Mouse (Mus musculus): ENCODE results near the gene E2f4. TPM values are rescaled to one million over a fixed set of nuclear protein-coding genes. Genes with fewer than 3 reads are reported as not detected.

Gene E2f4
- polyA plus RNA-seq, 1 experiment from 2014 or later, result 76.8 TPM

DNA sequence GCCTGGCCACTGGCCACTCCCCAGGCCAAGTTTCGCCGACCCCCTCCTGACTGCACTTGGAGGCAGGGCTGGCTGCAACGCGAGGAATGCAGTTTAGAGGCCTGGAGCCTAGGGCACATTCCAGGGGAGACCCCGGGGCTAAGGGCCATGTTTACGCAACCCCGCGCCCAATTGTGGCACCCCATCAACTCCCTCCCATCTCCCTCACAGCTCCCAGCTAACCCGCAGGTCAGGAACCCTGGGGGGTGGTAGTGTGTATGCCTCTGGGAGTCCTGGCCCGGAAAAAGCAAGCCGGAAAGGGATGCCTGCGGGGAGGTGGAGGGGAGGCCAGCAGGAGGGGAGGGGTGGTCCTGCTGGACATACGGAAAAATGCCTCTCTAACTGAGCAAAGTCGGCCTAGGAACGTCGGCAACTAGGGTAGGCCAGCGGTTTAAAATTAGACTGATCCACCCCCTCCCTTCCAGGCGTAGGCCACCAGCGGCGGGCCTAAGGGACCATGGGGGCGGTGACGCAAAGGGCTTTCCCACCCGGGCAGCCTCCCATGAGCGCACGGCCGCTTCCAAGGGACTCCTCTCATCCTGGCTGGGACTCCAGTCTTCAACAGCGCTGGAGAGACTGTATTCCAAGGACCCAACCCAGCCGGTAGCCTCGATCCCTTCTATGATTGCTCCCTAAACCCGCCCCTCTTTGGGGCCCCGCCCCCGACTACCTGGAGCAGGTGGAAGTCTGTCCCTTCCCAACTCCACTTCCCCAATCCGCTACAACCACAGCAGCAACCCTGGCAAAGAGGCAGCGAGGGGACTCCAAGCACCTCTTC is 49.4 kb downstream of the E2f4 start:
- peaks cover 25% of the 10 kb centered on the region for H3K27me3 ChIP-seq
- 0 out of 2 replicates have a peak overlapping the region, but pooled peaks have one; percentile 49 for H3K27ac ChIP-seq (replicated peaks)
- peak; percentile 24 for ATAC-seq (ENCODE audit: low FRiP score, low read depth)
- peaks cover 41% of the 10 kb centered on the region for H3K4me1 ChIP-seq
- H3K36me3 ChIP-seq, result no peaks in the 10 kb centered on the region
- peak overlapping the region; percentile 57 for H3K4me3 ChIP-seq
- peak overlapping the region; percentile 89 for H3K4me2 ChIP-seq (replicated peaks)
- H3K9me3 ChIP-seq, result no peaks in the 10 kb centered on the region
- peak overlapping the region; percentile 58 for H3K9ac ChIP-seq (replicated peaks)
- WGBS, result 2% methylated on average over 34 of the region's 34 CpGs

DNA sequence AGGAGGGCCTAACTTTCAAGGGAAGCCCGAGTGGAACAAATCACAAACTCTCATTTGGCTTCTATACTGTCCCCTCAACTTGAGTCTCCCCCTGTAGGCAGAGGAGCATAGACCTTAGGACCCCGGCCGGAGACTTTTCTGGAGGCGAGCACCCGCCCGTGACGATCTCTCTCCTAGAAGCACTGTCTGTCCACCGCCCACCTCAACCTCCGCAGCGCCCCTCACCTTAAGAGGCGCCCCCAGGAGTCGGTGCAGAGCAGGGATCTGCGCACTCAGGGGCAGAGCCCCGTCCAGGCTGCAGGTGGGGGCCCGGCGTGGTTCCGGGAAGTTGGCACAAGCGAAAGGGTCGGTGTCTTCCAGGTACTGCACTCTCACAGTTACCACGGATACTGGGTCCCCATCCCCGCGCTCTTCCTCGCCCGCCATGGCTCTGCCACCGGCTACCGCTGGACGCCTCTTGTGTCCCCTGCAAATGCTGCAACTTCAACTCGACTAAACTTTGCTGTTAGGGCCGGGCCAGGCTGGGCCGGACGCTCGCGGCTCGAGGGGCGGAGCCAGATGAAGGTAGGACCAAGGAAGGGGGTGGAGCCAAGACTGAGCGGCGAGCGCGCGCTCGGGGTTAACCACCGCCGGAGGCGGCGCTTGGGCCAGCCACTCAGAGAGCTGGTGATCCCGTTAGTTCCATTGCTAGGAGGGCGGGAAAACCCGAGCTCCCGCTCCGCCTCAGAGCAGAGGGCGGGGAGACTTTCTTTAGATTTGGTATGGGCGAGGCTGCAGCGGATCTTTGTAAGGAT is 50.2 kb downstream of the E2f4 start, which contains the start of gene Fhod1:
TSS of gene Fhod1 (minus strand) at position 526 of the 794 bp plus-strand sequence.
- ATAC-seq (ENCODE audit: low FRiP score, low read depth), result peak; percentile 87
- peaks cover 41% of the 10 kb centered on the region for H3K4me1 ChIP-seq
- under 1% methylated on average over 53 of the region's 53 CpGs for WGBS

DNA sequence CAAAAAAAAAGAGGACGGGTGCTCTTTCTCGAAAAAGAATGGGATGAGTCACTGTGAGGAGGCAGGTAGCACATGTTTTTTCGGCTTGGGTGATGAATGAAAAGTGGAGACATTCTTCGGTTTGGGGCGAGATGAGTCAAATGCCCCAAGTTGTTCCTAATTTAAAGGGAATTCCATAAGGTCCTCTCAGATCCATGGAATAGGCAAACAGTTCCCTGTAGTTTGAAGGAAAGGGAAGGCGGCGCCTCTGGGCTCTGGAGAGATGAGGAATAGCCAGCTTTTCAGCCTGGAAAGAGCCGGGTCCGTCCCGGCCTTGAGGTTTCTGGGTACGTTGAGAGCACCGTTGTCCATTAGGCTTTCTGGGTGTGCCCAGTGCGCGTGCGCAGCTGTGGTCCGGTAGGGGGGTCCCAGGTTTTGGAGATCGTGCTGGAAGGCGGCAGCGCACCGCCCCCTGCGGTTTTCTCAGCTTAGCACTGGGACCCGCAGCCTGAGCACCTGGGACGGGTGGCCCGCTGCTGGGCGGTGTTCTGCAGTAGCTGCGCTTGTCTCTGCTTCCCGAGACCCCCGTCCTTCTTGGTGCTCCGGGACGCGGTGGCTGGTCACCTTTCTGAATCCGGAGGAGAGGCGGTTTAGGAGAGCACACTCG is 51.1 kb downstream of the E2f4 start, which contains the start of gene Slc9a5:
TSS of gene Slc9a5 (plus strand) at position 394 of the 646 bp plus-strand sequence.
- peaks cover 41% of the 10 kb centered on the region for H3K4me1 ChIP-seq
- ATAC-seq (ENCODE audit: low FRiP score, low read depth), result peak; percentile 38
- H3K9me3 ChIP-seq, result no peaks in the 10 kb centered on the region
- H3K4me3 ChIP-seq, result peak within 1 kb of the TSS; percentile 57
- H3K4me2 ChIP-seq (replicated peaks), result peak within 1 kb of the TSS; percentile 89
- peaks cover 25% of the 10 kb centered on the region for H3K27me3 ChIP-seq
- under 1% methylated on average over 34 of the region's 34 CpGs for WGBS
- H3K9ac ChIP-seq (replicated peaks), result peak within 1 kb of the TSS; percentile 70
- H3K27ac ChIP-seq (replicated peaks), result peak within 1 kb of the TSS; percentile 65
- no peaks in the 10 kb centered on the region for H3K36me3 ChIP-seq

More for the DNA sequence above, 50.2 kb downstream of the E2f4 start, which contains the start of gene Fhod1:
- Histone ChIP-seq H3K4me2 (replicated peaks) (peak within 1 kb of the TSS; percentile 89), H3K27ac (replicated peaks) (peak within 1 kb of the TSS; percentile 65), H3K9me3 (no peaks in the 10 kb centered on the region), H3K36me3 (no peaks in the 10 kb centered on the region), H3K4me3 (peak within 1 kb of the TSS; percentile 57), H3K9ac (replicated peaks) (peak within 1 kb of the TSS; percentile 70), H3K27me3 (peaks cover 25% of the 10 kb centered on the region)

DNA sequence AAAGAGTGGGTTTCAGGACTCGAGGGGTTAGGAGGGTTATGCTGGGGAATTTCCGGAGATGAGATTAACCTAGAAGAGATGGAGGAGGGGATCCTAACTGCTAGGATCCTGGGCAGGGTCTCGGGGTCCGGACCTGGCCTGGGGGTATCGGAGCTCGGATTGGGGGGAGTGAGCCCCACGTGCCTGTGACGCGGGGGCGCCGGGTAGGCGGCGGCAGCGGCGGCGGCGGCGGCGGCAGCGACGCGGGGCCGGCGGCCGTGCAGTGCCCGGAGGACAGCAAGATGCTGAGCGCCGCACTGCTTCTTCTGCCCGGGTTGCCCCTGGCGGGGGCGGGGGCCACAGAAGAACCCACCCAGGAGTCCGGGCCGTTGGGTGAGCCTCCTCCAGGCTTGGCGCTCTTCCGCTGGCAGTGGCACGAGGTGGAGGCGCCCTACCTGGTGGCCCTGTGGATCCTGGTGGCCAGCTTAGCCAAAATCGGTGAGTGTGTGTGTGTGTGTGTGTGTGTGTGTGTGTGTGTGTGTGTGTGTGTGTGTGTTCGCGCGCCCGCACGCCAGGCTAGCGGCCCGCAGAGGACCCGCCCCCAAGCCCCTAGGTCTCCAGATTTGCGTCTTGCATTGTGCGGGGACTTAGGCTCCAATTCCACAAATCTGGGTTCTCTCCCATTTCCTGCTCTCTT is 51.8 kb downstream of the E2f4 start:
- Histone ChIP-seq H3K36me3 (no peaks in the 10 kb centered on the region), H3K4me3 (peak overlapping the region; percentile 57), H3K27me3 (peaks cover 25% of the 10 kb centered on the region), H3K9ac (replicated peaks) (peak overlapping the region; percentile 70), H3K9me3 (no peaks in the 10 kb centered on the region), H3K4me1 (peaks cover 41% of the 10 kb centered on the region), H3K4me2 (replicated peaks) (peak overlapping the region; percentile 89), H3K27ac (replicated peaks) (peak overlapping the region; percentile 65)
- ATAC-seq (ENCODE audit: low FRiP score, low read depth), result peak; percentile 25
- 1% methylated on average over 30 of the region's 48 CpGs for WGBS

DNA sequence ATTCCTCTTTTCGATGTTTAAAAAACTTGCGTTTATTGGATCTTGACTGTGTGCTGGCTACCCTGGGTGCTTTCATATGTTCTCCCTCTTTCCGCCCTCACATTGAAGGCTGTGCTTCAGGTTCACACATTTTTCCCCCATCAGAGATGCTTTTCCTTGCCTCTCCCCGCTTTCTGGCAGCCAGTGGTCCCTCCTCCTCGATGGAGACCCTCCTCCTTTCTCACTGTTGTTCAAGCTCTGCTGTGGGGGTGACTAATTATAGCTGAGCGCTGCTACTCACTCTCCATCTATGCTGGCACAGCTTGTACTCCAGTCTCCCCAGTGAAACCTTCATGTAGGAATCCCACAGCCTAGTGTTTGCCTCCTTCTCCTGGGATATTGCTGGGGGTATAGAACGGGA is 52.7 kb downstream of the E2f4 start:
- WGBS, result 50% methylated on average over 7 of the region's 7 CpGs
- H3K36me3 ChIP-seq, result no peaks in the 10 kb centered on the region
- H3K4me1 ChIP-seq, result peaks cover 41% of the 10 kb centered on the region
- ATAC-seq (ENCODE audit: low FRiP score, low read depth), result no peak
- H3K27me3 ChIP-seq, result peaks cover 25% of the 10 kb centered on the region
- H3K27ac ChIP-seq (replicated peaks), result no peak overlapping the region
- no peak overlapping the region for H3K9ac ChIP-seq (replicated peaks)
- peak overlapping the region; percentile 57 for H3K4me3 ChIP-seq
- peak overlapping the region; percentile 89 for H3K4me2 ChIP-seq (replicated peaks)
- H3K9me3 ChIP-seq, result no peaks in the 10 kb centered on the region

DNA sequence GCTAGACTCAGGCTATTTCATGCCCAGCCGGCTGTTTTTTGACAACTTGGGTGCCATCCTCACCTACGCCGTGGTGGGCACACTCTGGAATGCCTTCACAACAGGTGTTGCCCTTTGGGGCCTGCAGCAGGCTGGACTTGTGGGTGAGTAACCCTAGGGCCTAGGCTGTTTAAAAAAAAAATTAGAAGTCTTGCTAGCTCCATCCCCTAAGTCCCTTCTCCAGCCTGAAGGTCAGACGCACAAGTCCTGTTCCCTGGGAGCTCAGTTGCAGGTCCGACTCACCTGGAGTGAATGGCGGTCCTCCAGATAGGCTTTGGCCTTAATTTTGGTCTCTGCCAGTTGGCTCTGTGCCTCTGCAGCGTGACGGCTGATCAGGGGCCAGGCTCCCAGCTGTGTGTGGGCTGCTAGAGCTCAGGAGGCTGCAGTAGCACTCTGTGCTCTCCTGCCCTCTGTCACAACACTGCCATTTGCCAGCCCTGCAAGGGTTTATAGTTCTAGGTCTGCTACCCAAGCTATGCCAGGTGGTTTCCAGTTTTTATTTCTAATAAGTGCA is 56.2 kb downstream of the E2f4 start:
- H3K36me3 ChIP-seq, result peaks cover 3% of the 10 kb centered on the region; the same call in 1 of the 2 replicates
- H3K9me3 ChIP-seq, result no peaks in the 10 kb centered on the region
- ATAC-seq (ENCODE audit: low FRiP score, low read depth), result no peak
- H3K4me3 ChIP-seq, result no peak overlapping the region
- peaks cover 9% of the 10 kb centered on the region for H3K27me3 ChIP-seq
- no peak overlapping the region for H3K27ac ChIP-seq (replicated peaks)
- peaks cover 16% of the 10 kb centered on the region for H3K4me1 ChIP-seq
- no peak overlapping the region for H3K4me2 ChIP-seq (replicated peaks)
- no peak overlapping the region for H3K9ac ChIP-seq (replicated peaks)
- 80% methylated on average over 8 of the region's 8 CpGs for WGBS

DNA sequence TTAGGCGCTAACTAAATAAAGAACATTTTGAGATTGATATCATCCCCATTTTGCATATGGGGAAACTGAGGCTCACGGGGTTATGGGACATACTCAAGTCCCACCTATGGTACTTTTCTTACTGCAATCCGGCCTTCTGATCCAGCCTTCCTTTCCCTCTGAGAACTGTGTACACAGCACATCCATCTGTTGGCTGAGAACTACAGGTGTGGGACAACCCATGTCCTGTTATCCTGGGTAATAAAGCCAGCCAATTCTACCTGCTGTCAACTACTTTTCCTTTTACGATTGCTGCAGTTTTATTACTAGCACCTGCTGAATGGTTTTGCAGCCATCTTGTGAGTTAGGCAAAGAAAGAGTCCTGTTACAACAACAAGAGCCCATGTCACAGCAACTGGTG is 57.1 kb downstream of the E2f4 start:
- no peak overlapping the region for H3K9ac ChIP-seq (replicated peaks)
- H3K27me3 ChIP-seq, result peaks cover 9% of the 10 kb centered on the region
- peaks cover 3% of the 10 kb centered on the region; the same call in 1 of the 2 replicates for H3K36me3 ChIP-seq
- H3K4me3 ChIP-seq, result no peak overlapping the region
- H3K4me2 ChIP-seq (replicated peaks), result no peak overlapping the region
- WGBS, result 89% methylated on average over 4 of the region's 4 CpGs
- no peak for ATAC-seq (ENCODE audit: low FRiP score, low read depth)
- peaks cover 12% of the 10 kb centered on the region for H3K4me1 ChIP-seq
- no peak overlapping the region for H3K27ac ChIP-seq (replicated peaks)
- H3K9me3 ChIP-seq, result no peaks in the 10 kb centered on the region

MicroRNAs within 50 kb of the gene (microRNA counts, 519-probe panel; counts per million panel counts)
- 3,332 counts per million, percentile 15 among the panel's probes with 10 or more counts for microRNA mmu-miR-328

Small RNA genes within 50 kb of the gene (microRNA-seq; reads per million reads assigned to microRNA genes)
- gene Gm27320 (not detected), gene Mir328 (386 reads per million, percentile 67 among the genes with 10 or more reads in this experiment)

Other genes starting within 250 kb of the E2f4 start
- not detected in 2 replicates for gene Ces3a, start 249.1 kb upstream of the E2f4 start, polyA plus RNA-seq (2016; fragmentation: Nextera tagmentation; extraction: Ambion mirVana)
- gene Ces3b, start 213.9 kb upstream of the E2f4 start, polyA plus RNA-seq (2016; fragmentation: Nextera tagmentation; extraction: Ambion mirVana), result not detected in 2 replicates
- gene Ces4a, start 165.9 kb upstream of the E2f4 start, polyA plus RNA-seq (2016; fragmentation: Nextera tagmentation; extraction: Ambion mirVana), result not detected in 2 replicates
- gene Cbfb, start 127.0 kb upstream of the E2f4 start, polyA plus RNA-seq (2016; fragmentation: Nextera tagmentation; extraction: Ambion mirVana), result 46.0 and 49.0 TPM in 2 replicates
- gene D230025D16Rik, start 72.5 kb upstream of the E2f4 start, polyA plus RNA-seq (2016; fragmentation: Nextera tagmentation; extraction: Ambion mirVana), result 29.9 and 30.5 TPM in 2 replicates
- gene B3gnt9, start 42.5 kb upstream of the E2f4 start, polyA plus RNA-seq (2016; fragmentation: Nextera tagmentation; extraction: Ambion mirVana), result 7.6 and 9.8 TPM in 2 replicates
- 11.0 and 14.6 TPM in 2 replicates for gene Tradd, start 33.1 kb upstream of the E2f4 start, polyA plus RNA-seq (2016; fragmentation: Nextera tagmentation; extraction: Ambion mirVana)
- 0.77 and 0.87 TPM in 2 replicates for gene Fbxl8, start 33.0 kb upstream of the E2f4 start, polyA plus RNA-seq (2016; fragmentation: Nextera tagmentation; extraction: Ambion mirVana)
- gene Hsf4, start 27.9 kb upstream of the E2f4 start, polyA plus RNA-seq (2016; fragmentation: Nextera tagmentation; extraction: Ambion mirVana), result 0.14 TPM in 1 of 2 replicates, not detected in the other
- gene Nol3, start 21.5 kb upstream of the E2f4 start, polyA plus RNA-seq (2016; fragmentation: Nextera tagmentation; extraction: Ambion mirVana), result 3.3 and 3.9 TPM in 2 replicates
- 54.8 and 59.8 TPM in 2 replicates for gene 4931428F04Rik, start 7.8 kb upstream of the E2f4 start, polyA plus RNA-seq (2016; fragmentation: Nextera tagmentation; extraction: Ambion mirVana)
- 12.0 and 12.8 TPM in 2 replicates for gene Exoc3l, start 1.6 kb upstream of the E2f4 start, polyA plus RNA-seq (2016; fragmentation: Nextera tagmentation; extraction: Ambion mirVana)
- 1.7 and 2.4 TPM in 2 replicates for gene Elmo3, start 7.9 kb downstream of the E2f4 start, polyA plus RNA-seq (2016; fragmentation: Nextera tagmentation; extraction: Ambion mirVana)
- gene Lrrc29, start 28.6 kb downstream of the E2f4 start, polyA plus RNA-seq (2016; fragmentation: Nextera tagmentation; extraction: Ambion mirVana), result 1.2 and 1.3 TPM in 2 replicates
- gene Tmem208, start 28.7 kb downstream of the E2f4 start, polyA plus RNA-seq (2016; fragmentation: Nextera tagmentation; extraction: Ambion mirVana), result 93.7 and 96.8 TPM in 2 replicates
- 1.1 and 2.0 TPM in 2 replicates for gene Fhod1, start 50.3 kb downstream of the E2f4 start, polyA plus RNA-seq (2016; fragmentation: Nextera tagmentation; extraction: Ambion mirVana)
- gene Slc9a5, start 51.2 kb downstream of the E2f4 start, polyA plus RNA-seq (2016; fragmentation: Nextera tagmentation; extraction: Ambion mirVana), result 4.6 and 5.4 TPM in 2 replicates
- 0.68 and 0.92 TPM in 2 replicates for gene Plekhg4, start 75.6 kb downstream of the E2f4 start, polyA plus RNA-seq (2016; fragmentation: Nextera tagmentation; extraction: Ambion mirVana)
- not detected in 2 replicates for gene Kctd19, start 115.8 kb downstream of the E2f4 start, polyA plus RNA-seq (2016; fragmentation: Nextera tagmentation; extraction: Ambion mirVana)
- gene Lrrc36, start 115.9 kb downstream of the E2f4 start, polyA plus RNA-seq (2016; fragmentation: Nextera tagmentation; extraction: Ambion mirVana), result 3.4 and 3.6 TPM in 2 replicates
- gene Tppp3, start 173.9 kb downstream of the E2f4 start, polyA plus RNA-seq (2016; fragmentation: Nextera tagmentation; extraction: Ambion mirVana), result 86.8 and 94.2 TPM in 2 replicates
- gene Zdhhc1, start 199.2 kb downstream of the E2f4 start, polyA plus RNA-seq (2016; fragmentation: Nextera tagmentation; extraction: Ambion mirVana), result 29.9 and 30.9 TPM in 2 replicates
- 20.1 and 23.5 TPM in 2 replicates for gene Hsd11b2, start 221.1 kb downstream of the E2f4 start, polyA plus RNA-seq (2016; fragmentation: Nextera tagmentation; extraction: Ambion mirVana)

Data from midbrain, embryonic 12.5 days (tissue).